Mouse (Mus musculus) left cerebral cortex, adult 11 months (tissue): ENCODE data around the gene Nfkbid.
"Not testable (repeated sequence)": the region's sequence is repeated elsewhere in the genome, so short reads cannot be mapped to it uniquely, and the experiment has no call there.

Source experiments
- DNase-seq: peaks from one replicate; pipeline ENCODE4 v3.0.0; 2022; ENCODE audit warnings: low spot score

Nfkbid gene

DNA sequence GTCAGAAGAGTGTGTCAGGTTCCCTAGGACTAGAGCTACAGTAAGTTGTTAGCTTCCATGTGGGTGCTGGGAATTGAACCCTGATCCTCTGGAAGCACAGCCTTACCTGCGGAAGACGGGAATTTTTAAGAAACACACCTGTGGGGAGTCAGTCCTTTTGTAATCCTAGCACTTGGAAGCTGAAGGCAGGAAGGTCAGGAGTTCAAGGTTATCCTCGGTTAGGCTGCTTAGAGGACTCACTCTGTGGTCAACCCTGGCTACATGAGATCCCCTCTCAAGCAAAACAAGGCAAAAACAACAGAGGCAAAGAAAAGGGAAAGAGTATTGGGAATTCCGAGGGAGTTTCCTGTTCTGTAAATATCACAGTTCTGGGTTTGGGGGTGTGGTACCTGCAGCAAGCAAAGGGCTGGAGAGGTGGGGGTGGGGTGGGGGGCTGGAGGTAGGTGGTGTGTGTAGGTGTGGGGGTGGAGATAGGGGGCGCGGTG lies 43.3 kb downstream of the Nfkbid start:
- DNase-seq: no peak

DNA sequence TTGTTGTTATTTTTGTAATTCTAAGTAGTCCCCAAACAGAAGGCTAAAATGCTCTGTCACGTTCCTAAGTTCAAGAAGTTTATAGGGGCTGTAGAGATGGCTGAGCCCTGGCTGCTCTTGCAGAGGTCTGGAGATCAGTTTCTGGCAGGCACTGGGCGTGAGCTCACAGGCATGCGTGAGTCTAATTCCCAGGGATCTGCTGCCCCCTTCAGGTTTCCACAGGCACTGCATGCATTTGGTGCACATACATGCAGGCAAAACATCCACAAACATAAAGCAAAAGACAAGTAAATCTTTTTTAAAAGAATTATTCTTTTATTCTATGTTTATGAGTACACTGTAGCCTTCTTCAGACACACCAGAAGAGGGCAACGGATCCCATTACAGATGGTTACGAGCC lies 50.9 kb downstream of the Nfkbid start:
- DNase-seq: no peak

DNA sequence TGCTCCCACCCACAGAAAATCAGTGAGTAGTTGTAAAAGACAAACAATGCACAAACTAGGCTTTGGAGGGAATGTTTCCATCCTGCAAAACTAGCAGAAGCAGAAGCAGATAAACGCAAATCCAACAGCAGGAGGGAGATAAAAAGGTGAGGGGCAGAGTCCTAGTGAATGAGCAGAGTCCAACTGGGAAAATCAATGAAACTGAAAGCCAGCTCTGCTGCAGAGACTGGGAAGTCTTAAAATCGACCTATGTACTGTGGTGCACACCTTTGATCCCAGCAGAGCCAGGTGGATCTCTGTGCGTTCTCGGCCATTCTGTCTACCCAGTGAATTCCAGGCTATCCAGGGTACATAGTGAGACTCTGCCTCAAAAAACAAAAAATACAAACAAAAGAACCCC lies 53.5 kb downstream of the Nfkbid start:
- DNase-seq: no peak

DNA sequence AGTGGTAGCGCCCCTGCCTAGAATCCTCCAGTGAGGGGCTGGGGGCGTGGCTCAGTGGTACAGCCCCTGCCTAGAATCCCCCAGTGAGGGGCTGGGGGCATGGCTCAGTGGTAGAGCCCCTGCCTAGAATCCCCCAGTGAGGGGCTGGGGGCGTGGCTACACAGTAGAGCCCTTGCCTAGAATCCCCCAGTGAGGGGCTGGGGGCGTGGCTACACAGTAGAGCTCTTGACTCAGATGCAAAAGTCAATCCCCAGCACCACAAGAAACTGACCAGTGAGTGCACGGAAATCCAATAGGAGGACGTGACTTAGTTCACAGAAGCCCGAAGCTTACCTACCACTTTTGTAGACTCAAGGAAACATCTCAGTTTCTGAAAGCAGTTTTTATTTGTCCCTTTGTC lies 54.6 kb downstream of the Nfkbid start:
- not testable (repeated sequence) for DNase-seq

DNA sequence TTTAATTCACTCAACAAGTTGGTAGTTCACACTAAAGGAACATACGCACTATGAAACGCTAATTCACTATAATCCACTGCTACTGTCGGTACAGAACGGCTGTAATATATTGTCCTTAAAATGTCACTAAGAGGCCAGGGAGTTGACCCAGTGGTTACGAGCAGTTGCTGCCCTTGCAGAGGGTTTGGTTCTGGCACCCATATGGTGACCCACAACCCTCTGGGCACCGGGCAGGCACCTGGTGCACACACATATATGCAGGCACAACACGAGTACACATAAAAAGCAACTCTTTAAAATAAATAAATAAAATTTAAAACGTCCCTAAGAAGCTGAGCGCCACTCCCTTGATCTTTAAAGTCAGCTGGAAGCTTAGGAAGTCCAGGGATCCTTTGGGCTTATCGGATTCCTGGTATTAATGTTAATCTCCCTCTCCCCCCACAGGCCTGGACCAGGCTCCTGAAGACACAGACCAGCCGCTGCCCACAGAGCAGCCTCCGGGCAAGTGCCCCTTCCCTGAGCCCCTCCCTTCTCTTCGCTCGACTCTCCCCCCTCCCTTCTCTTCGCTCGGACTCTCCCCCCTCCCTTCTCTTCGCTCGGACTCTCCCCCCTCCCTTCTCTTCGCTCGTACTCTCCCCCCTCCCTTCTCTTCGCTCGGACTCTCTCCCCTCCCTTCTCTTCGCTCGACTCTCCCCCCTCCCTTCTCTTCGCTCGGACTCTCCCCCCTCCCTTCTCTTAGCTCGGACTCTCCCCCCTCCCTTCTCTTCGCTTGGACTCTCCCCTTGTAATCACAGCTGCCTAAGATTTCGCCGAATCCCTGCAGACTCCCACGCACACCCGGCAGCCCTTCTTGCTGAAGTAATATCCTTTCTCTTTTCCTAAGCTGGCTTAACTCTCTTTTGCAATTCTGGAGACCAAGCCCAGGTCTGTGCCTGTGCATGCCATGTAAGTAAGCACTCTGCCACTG lies 56.2 kb downstream of the Nfkbid start:
- DNase-seq: no peak
